Mouse (Mus musculus) stomach, embryonic 16.5 days (tissue): ENCODE measurements around the gene Zfp449. TPM values are rescaled to one million over a fixed set of nuclear protein-coding genes. Genes with fewer than 3 reads are reported as not detected.

ENCODE experiments used
- ATAC-seq: fragments of 200-750 bp; cut with Nextera tagmentation; 2 replicates; pipeline ENCODE4 v1.8.0; 2017; ENCODE audit warnings: moderate number of reproducible peaks, moderate TSS enrichment; ENCODE audit not compliant: insufficient read depth, low FRiP score
- H3K27ac ChIP-seq: fragments of 300-500 bp; sonication (generic); 2 replicates; pipeline ENCODE4 v1.5.1; 2014; ENCODE audit warnings: low read length
- H3K27me3 ChIP-seq: fragments of 300-500 bp; sonication (generic); 2 replicates; pipeline ENCODE4 v1.6.1; 2014; ENCODE audit warnings: low read length, control low read depth, mixed read lengths; ENCODE audit not compliant: control insufficient read depth, insufficient read depth
- H3K36me3 ChIP-seq: fragments of 300-500 bp; sonication (generic); 2 replicates; pipeline ENCODE4 v1.6.1; 2014; ENCODE audit warnings: low read length; ENCODE audit not compliant: control insufficient read depth, insufficient read depth
- H3K4me1 ChIP-seq: fragments of 300-500 bp; sonication (generic); 2 replicates; pipeline ENCODE4 v1.6.1; 2014; ENCODE audit warnings: low read length, control low read depth, mixed read lengths; ENCODE audit not compliant: control insufficient read depth, insufficient read depth
- H3K4me2 ChIP-seq: fragments of 300-500 bp; sonication (generic); 2 replicates; pipeline ENCODE4 v1.6.1; 2014; ENCODE audit warnings: low read depth, low read length, mixed read lengths
- H3K4me3 ChIP-seq: fragments of 300-500 bp; sonication (generic); replicated peaks from 2 replicates; pipeline ENCODE4 v1.5.1; 2014; ENCODE audit warnings: mild to moderate bottlenecking, low read length
- H3K9ac ChIP-seq: fragments of 300-500 bp; sonication (generic); 2 replicates; pipeline ENCODE4 v1.6.1; 2014; ENCODE audit warnings: low read length
- H3K9me3 ChIP-seq: fragments of 300-500 bp; sonication (generic); replicated peaks from 2 replicates; pipeline ENCODE4 v1.6.1; 2016; ENCODE audit warnings: low read length, control low read depth; ENCODE audit not compliant: control insufficient read depth
- WGBS: fragments of 180-500 bp; shearing (Covaris S2); extraction: QIAGEN DNeasy Blood & Tissue Kit; methylation state at CpG from one replicate; pipeline ENCODE4 v1.1.7; 2014; 5-methylcytosine and 5-hydroxymethylcytosine counted together
- polyA plus RNA-seq: library from polyadenylated mRNA; unstranded; fragments of >200 nt; fragmentation: Nextera tagmentation; extraction: Ambion mirVana; gene quantifications from 2 replicates; pipeline ENCODE4 v1.2.1, GENCODE M21; 2015

Zfp449 gene
- polyA plus RNA-seq: 8.3 and 9.2 TPM in 2 replicates

GRCm38 (mm10) chrX:56346176-56346931 is at the start of gene Zfp449:
Gene Zfp449, plus strand, starts transcription at chrX:56346400.
- Histone ChIP-seq H3K27me3 (no peaks in the 10 kb centered on the region), H3K4me3 (peak within 1 kb of the TSS; percentile 58), H3K9me3 (no peaks in the 10 kb centered on the region), H3K27ac (no peak within 1 kb of the TSS), H3K9ac (peak within 1 kb of the TSS; percentile 65), H3K4me1 (no peaks in the 10 kb centered on the region), H3K4me2 (peak within 1 kb of the TSS; percentile 50), H3K36me3 (no peaks in the 10 kb centered on the region)
- ATAC-seq: peak; percentile 96
- WGBS: 11% methylated on average over 37 of the region's 39 CpGs

GRCm38 (mm10) chrX:56307597-56307996 is 38.6 kb upstream of the Zfp449 start:
- H3K4me3 ChIP-seq: no peak overlapping the region
- H3K9ac ChIP-seq: no peak overlapping the region
- H3K36me3 ChIP-seq: no peaks in the 10 kb centered on the region
- no peaks in the 10 kb centered on the region for H3K4me1 ChIP-seq
- no peak overlapping the region for H3K27ac ChIP-seq
- no peak overlapping the region for H3K4me2 ChIP-seq
- no peaks in the 10 kb centered on the region for H3K27me3 ChIP-seq
- no peak for ATAC-seq
- H3K9me3 ChIP-seq: no peaks in the 10 kb centered on the region
- WGBS: 73% methylated on average over 5 of the region's 5 CpGs

GRCm38 (mm10) chrX:56312813-56313212 is 33.4 kb upstream of the Zfp449 start:
- H3K4me2 ChIP-seq: no peak overlapping the region
- no peak for ATAC-seq
- no peak overlapping the region for H3K9ac ChIP-seq

GRCm38 (mm10) chrX:56322096-56322495 is 24.1 kb upstream of the Zfp449 start:
- H3K4me3 ChIP-seq: no peak overlapping the region
- H3K9ac ChIP-seq: no peak overlapping the region
- 74% methylated on average over 5 of the region's 5 CpGs for WGBS
- no peaks in the 10 kb centered on the region for H3K4me1 ChIP-seq
- no peaks in the 10 kb centered on the region for H3K27me3 ChIP-seq
- H3K36me3 ChIP-seq: no peaks in the 10 kb centered on the region
- H3K9me3 ChIP-seq: no peaks in the 10 kb centered on the region
- no peak overlapping the region for H3K4me2 ChIP-seq
- no peak overlapping the region for H3K27ac ChIP-seq
- no peak for ATAC-seq

More at GRCm38 (mm10) chrX:56312813-56313212, 33.4 kb upstream of the Zfp449 start:
- Histone ChIP-seq H3K27me3 (no peaks in the 10 kb centered on the region), H3K4me3 (no peak overlapping the region), H3K4me1 (no peaks in the 10 kb centered on the region), H3K9me3 (no peaks in the 10 kb centered on the region), H3K36me3 (no peaks in the 10 kb centered on the region), H3K27ac (no peak overlapping the region)
- WGBS: 61% methylated on average over 1 of the region's 1 CpGs

- no peaks in the 10 kb centered on the region for H3K27me3 ChIP-seq
- H3K9ac ChIP-seq: no peak overlapping the region
- H3K27ac ChIP-seq: no peak overlapping the region
- H3K4me2 ChIP-seq: no peak overlapping the region
- no peaks in the 10 kb centered on the region for H3K4me1 ChIP-seq
- no peak for ATAC-seq
- H3K9me3 ChIP-seq: no peaks in the 10 kb centered on the region
- no peak overlapping the region for H3K4me3 ChIP-seq
- H3K36me3 ChIP-seq: no peaks in the 10 kb centered on the region
- WGBS: 70% methylated on average over 2 of the region's 2 CpGs
Measured at GRCm38 (mm10) chrX:56322731-56323130, 23.5 kb upstream of the Zfp449 start.

- Histone ChIP-seq H3K36me3 (no peaks in the 10 kb centered on the region), H3K9ac (no peak overlapping the region), H3K4me1 (no peaks in the 10 kb centered on the region), H3K9me3 (no peaks in the 10 kb centered on the region), H3K4me3 (no peak overlapping the region), H3K27me3 (no peaks in the 10 kb centered on the region), H3K27ac (no peak overlapping the region), H3K4me2 (no peak overlapping the region)
- WGBS: 58% methylated on average over 3 of the region's 3 CpGs
- ATAC-seq: no peak
Measured at GRCm38 (mm10) chrX:56332046-56332445, 14.2 kb upstream of the Zfp449 start.

- Histone ChIP-seq H3K4me2 (no peak overlapping the region), H3K27ac (no peak overlapping the region), H3K27me3 (no peaks in the 10 kb centered on the region), H3K9me3 (no peaks in the 10 kb centered on the region), H3K4me1 (no peaks in the 10 kb centered on the region), H3K4me3 (no peak overlapping the region), H3K9ac (no peak overlapping the region), H3K36me3 (no peaks in the 10 kb centered on the region)
- no peak for ATAC-seq
Measured at GRCm38 (mm10) chrX:56340305-56340704, 5.9 kb upstream of the Zfp449 start.

GRCm38 (mm10) chrX:56342921-56343320 is 3.3 kb upstream of the Zfp449 start:
- no peak overlapping the region for H3K4me3 ChIP-seq

GRCm38 (mm10) chrX:56346932-56347253 is 693 bp downstream of the Zfp449 start:
- Histone ChIP-seq H3K9ac (peak overlapping the region; percentile 65; the same call in 1 of the 2 replicates), H3K36me3 (no peaks in the 10 kb centered on the region), H3K4me1 (no peaks in the 10 kb centered on the region), H3K4me3 (peak overlapping the region; percentile 58), H3K27ac (no peak overlapping the region), H3K27me3 (no peaks in the 10 kb centered on the region), H3K4me2 (peak overlapping the region; percentile 50), H3K9me3 (no peaks in the 10 kb centered on the region)
- 39% methylated on average over 8 of the region's 8 CpGs for WGBS
- peak; percentile 52; the same call in 1 of the 2 replicates for ATAC-seq

More at GRCm38 (mm10) chrX:56342921-56343320, 3.3 kb upstream of the Zfp449 start:
- Histone ChIP-seq H3K9me3 (no peaks in the 10 kb centered on the region), H3K4me1 (no peaks in the 10 kb centered on the region), H3K27ac (no peak overlapping the region), H3K9ac (no peak overlapping the region), H3K27me3 (no peaks in the 10 kb centered on the region), H3K36me3 (no peaks in the 10 kb centered on the region), H3K4me2 (no peak overlapping the region)
- no peak for ATAC-seq
- 77% methylated on average over 3 of the region's 3 CpGs for WGBS
